Mouse (Mus musculus): Measurements from ENCODE around the gene Rasal3.

DNA sequence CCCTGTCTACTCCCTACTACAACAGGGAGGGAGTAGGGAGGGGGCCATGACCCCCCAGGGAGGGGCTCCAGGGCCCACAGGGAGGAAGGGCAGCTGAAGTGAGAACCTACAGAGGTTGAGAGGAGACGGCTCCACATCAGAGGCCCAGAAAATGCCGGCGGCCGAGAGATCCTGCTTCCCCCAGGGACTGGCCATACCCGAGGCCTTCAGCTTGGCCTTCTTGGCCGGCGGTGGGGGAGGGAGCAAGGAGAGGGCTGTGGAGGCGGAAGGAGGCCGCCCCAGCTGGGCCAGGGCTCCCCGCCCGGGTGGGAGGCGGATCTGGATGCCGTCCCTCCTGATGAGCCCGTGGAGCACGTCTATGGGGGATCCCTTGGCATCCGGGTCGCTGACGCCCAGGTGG is 43.5 kb downstream of the Rasal3 start:
- TF ChIP-seq CTCF (IDR thresholded peaks at IDR 0.05; ENCODE audit: low read depth) (no peak), EP300 (IDR thresholded peaks at IDR 0.05; ENCODE audit: low read depth) (no peak)

All from liver, embryonic 14.5 days (tissue).